Mouse (Mus musculus): ENCODE results near the gene Hic1. TPM values are rescaled to one million over a fixed set of nuclear protein-coding genes. Genes with fewer than 3 reads are reported as not detected.
"Not testable (repeated sequence)": the region's sequence is repeated elsewhere in the genome, so short reads cannot be mapped to it uniquely, and the experiment has no call there.

The Hic1 gene
- polyA plus RNA-seq, 1 experiment from 2014 or later, result 0.17 TPM

GRCm38 (mm10) chr11:75183917-75184570, 14.7 kb upstream of the Hic1 start:
- no peak for DNase-seq (ENCODE audit: low read depth, low spot score)
- TF ChIP-seq CTCF (IDR thresholded peaks at IDR 0.05), result no peak
- in situ Hi-C loops (cut with MboI; ENCODE audit: low pct_unique_long_range_greater_than_20kb), result loop anchor here (5.0 kb wide), 2 partner anchors 213 to 383 kb away; no protein-coding TSS in a partner anchor
- ChIA-PET POLR2A (interaction anchor here (0.7 to 1.5 kb wide), 3 partner anchors 8 to 226 kb away, joined by 3 read pairs; no protein-coding TSS in a partner anchor), CTCF (interaction anchor here (0.8 kb wide), 1 partner anchor 9 kb away, joined by 4 read pairs; no protein-coding TSS in a partner anchor)
- ATAC-seq, result no peak
- H3K27me3 ChIP-seq, result no peaks in the 10 kb centered on the region

- no peak for TF ChIP-seq CTCF (IDR thresholded peaks at IDR 0.05)
- ATAC-seq (peak; percentile 85), DNase-seq (ENCODE audit: low read depth, low spot score) (no peak)
- ChIA-PET POLR2A (interaction anchor here (0.7 to 1.7 kb wide), 4 partner anchors 12 to 21 kb away, joined by 3 to 7 read pairs (median 3); partner anchors contain the start of genes Dph1 and Rtn4rl1), CTCF (interaction anchor here (0.6 to 3.2 kb wide), 6 partner anchors 13 to 226 kb away, joined by 3 to 22 read pairs (median 6); no protein-coding TSS in a partner anchor)
- in situ Hi-C loops (cut with MboI; ENCODE audit: low pct_unique_long_range_greater_than_20kb), result loop anchor here (10.0 kb wide), 1 partner anchor 286 kb away; the partner anchor contains the start of gene Tlcd2
- no peaks in the 10 kb centered on the region for H3K27me3 ChIP-seq
These were observed 9.4 kb upstream of the Hic1 start, which contains the start of gene Ovca2 for GRCm38 (mm10) chr11:75178672-75179208. Gene Ovca2, minus strand, starts transcription at chr11:75178835.

- CTCF ChIA-PET, result interaction anchor here (1.6 to 3.2 kb wide), 2 partner anchors 113 to 115 kb away, joined by 3 to 22 read pairs; no protein-coding TSS in a partner anchor
- no peak for ATAC-seq
- DNase-seq (ENCODE audit: low read depth, low spot score), result no peak
- H3K27me3 ChIP-seq, result no peaks in the 10 kb centered on the region
- POLR2A ChIA-PET, result interaction anchor here (1.3 to 1.7 kb wide), 3 partner anchors 13 to 22 kb away, joined by 3 to 7 read pairs (median 3); partner anchors contain the start of gene Dph1
- no peak for TF ChIP-seq CTCF (IDR thresholded peaks at IDR 0.05)
- in situ Hi-C loops (cut with MboI; ENCODE audit: low pct_unique_long_range_greater_than_20kb), result loop anchor here (10.0 kb wide), 1 partner anchor 287 kb away; the partner anchor contains the start of gene Tlcd2
These were observed 8.7 kb upstream of the Hic1 start for GRCm38 (mm10) chr11:75178011-75178410.

- H3K27me3 ChIP-seq; DNase-seq (ENCODE audit: low read depth, low spot score); ATAC-seq; POLR2A ChIA-PET: not testable (repeated sequence)
- CTCF ChIA-PET, result interaction anchor here (1.2 kb wide), 1 partner anchor 10 kb away, joined by 4 read pairs; no protein-coding TSS in a partner anchor
- in situ Hi-C loops (cut with MboI; ENCODE audit: low pct_unique_long_range_greater_than_20kb), result loop anchor here (10.0 kb wide), 1 partner anchor 290 kb away; the partner anchor contains the start of gene Tlcd2
These were observed 5.3 kb upstream of the Hic1 start for GRCm38 (mm10) chr11:75174574-75174973.

GRCm38 (mm10) chr11:75173799-75174165, 4.5 kb upstream of the Hic1 start:
- H3K27me3 ChIP-seq, result no peaks in the 10 kb centered on the region
- CTCF ChIA-PET, result no interaction called here

GRCm38 (mm10) chr11:75173095-75173798, 3.9 kb upstream of the Hic1 start:
- peak; percentile 21 for ATAC-seq

More at GRCm38 (mm10) chr11:75173799-75174165, 4.5 kb upstream of the Hic1 start:
- DNase-seq (ENCODE audit: low read depth, low spot score) (no peak), ATAC-seq (no peak)
- in situ Hi-C loops (cut with MboI; ENCODE audit: low pct_unique_long_range_greater_than_20kb), result loop anchor here (10.0 kb wide), 1 partner anchor 291 kb away; the partner anchor contains the start of gene Tlcd2
- TF ChIP-seq CTCF (IDR thresholded peaks at IDR 0.05), result no peak
- POLR2A ChIA-PET, result no interaction called here

GRCm38 (mm10) chr11:75172151-75173094, 3.1 kb upstream of the Hic1 start:
- ATAC-seq, result no peak
- H3K27me3 ChIP-seq, result no peaks in the 10 kb centered on the region
- in situ Hi-C loops (cut with MboI; ENCODE audit: low pct_unique_long_range_greater_than_20kb), result loop anchor here (10.0 kb wide), 1 partner anchor 292 kb away; the partner anchor contains the start of gene Tlcd2
- DNase-seq (ENCODE audit: low read depth, low spot score), result no peak
- ChIA-PET POLR2A (interaction anchor here (0.5 kb wide), 1 partner anchor 234 kb away, joined by 3 read pairs; no protein-coding TSS in a partner anchor), CTCF (interaction anchor here (1.0 kb wide), 1 partner anchor 191 kb away, joined by 3 read pairs; no protein-coding TSS in a partner anchor)
- TF ChIP-seq CTCF (IDR thresholded peaks at IDR 0.05), result no peak

More at GRCm38 (mm10) chr11:75173095-75173798, 3.9 kb upstream of the Hic1 start:
- POLR2A ChIA-PET, result interaction anchor here (0.5 kb wide), 1 partner anchor 235 kb away, joined by 3 read pairs; no protein-coding TSS in a partner anchor
- H3K27me3 ChIP-seq, result no peaks in the 10 kb centered on the region
- no peak for DNase-seq (ENCODE audit: low read depth, low spot score)
- in situ Hi-C loops (cut with MboI; ENCODE audit: low pct_unique_long_range_greater_than_20kb), result loop anchor here (10.0 kb wide), 1 partner anchor 292 kb away; the partner anchor contains the start of gene Tlcd2
- CTCF ChIA-PET, result interaction anchor here (1.0 kb wide), 1 partner anchor 192 kb away, joined by 3 read pairs; no protein-coding TSS in a partner anchor
- TF ChIP-seq CTCF (IDR thresholded peaks at IDR 0.05), result no peak

- no peak for TF ChIP-seq CTCF (IDR thresholded peaks at IDR 0.05)
- no peak for DNase-seq (ENCODE audit: low read depth, low spot score)
- no peaks in the 10 kb centered on the region for H3K27me3 ChIP-seq
- ChIA-PET CTCF (interaction anchor here (0.6 to 2.7 kb wide), 7 partner anchors 19 to 230 kb away, joined by 3 to 18 read pairs (median 4); no protein-coding TSS in a partner anchor), POLR2A (interaction anchor here (0.7 to 1.2 kb wide), 3 partner anchors 142 to 292 kb away, joined by 3 to 4 read pairs (median 3); partner anchors contain the start of genes Smg6 and Srr)
- in situ Hi-C loops (cut with MboI; ENCODE audit: low pct_unique_long_range_greater_than_20kb), result loop anchor here (10.0 kb wide), 1 partner anchor 293 kb away; the partner anchor contains the start of gene Tlcd2
- ATAC-seq, result no peak
These were observed 2.0 kb upstream of the Hic1 start for GRCm38 (mm10) chr11:75171186-75171865.
